Mouse (Mus musculus): ENCODE measurements at regions not wholly inside any gene's neighbourhood (a gene's known extent, or its start where the extent isn't known, plus 50 kb on each side); places are given as distances from the start of the nearest gene placed in this dataset.

DNA sequence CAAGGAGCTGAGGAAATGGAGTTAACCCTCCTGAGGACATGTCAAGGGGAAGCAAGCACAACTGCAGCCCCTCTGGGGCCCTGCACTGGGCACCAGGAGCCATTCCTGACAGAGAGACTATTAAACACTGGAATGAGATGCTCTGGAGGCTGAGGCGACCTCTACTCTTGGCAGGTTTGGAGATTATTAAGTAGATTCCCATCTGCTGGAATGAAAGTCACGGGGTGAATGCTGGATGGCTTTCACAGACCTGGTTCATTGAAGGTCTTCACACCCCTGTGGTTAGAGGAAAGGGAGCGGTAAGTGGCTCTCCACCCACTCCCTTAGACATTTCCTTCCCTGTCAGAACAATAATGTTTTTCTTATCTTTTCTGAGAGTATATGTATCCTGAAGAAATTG is 122.8 kb upstream of the Itgb1 start:
- TF ChIP-seq POLR2A (IDR thresholded peaks at IDR 0.05; ENCODE audit: borderline replicate concordance, insufficient read depth, low read length), result no peak
- TF ChIP-seq CTCF (IDR thresholded peaks at IDR 0.05; ENCODE audit: borderline replicate concordance, insufficient read depth, low read depth, low read length), result no peak

Data from cerebellum, adult 2 months (tissue).